Mouse (Mus musculus) liver, embryonic 16.5 days (tissue): ENCODE measurements at regions not wholly inside any gene's neighbourhood (a gene's known extent, or its start where the extent isn't known, plus 50 kb on each side); places are given as distances from the start of the nearest gene placed in this dataset.

Source experiments
- ATAC-seq: fragments of 200-750 bp; cut with Nextera tagmentation; 2 replicates; pipeline ENCODE4 v1.8.0; 2017; ENCODE audit warnings: low read depth, mild to moderate bottlenecking, moderate number of reproducible peaks, moderate library complexity
- H3K27ac ChIP-seq: fragments of 300-500 bp; sonication (generic); 2 replicates; pipeline ENCODE4 v1.5.1; 2014; ENCODE audit warnings: mild to moderate bottlenecking, low read length
- H3K27me3 ChIP-seq: fragments of 300-500 bp; sonication (generic); 2 replicates; pipeline ENCODE4 v1.6.1; 2014; ENCODE audit warnings: low read depth, low read length, mixed read lengths; ENCODE audit not compliant: control insufficient read depth, insufficient read depth
- H3K36me3 ChIP-seq: fragments of 300-500 bp; sonication (generic); 2 replicates; pipeline ENCODE4 v1.6.1; 2014; ENCODE audit warnings: mild to moderate bottlenecking; ENCODE audit not compliant: control insufficient read depth, insufficient read depth
- H3K4me1 ChIP-seq: fragments of 300-500 bp; sonication (generic); 2 replicates; pipeline ENCODE4 v1.6.1; 2014; ENCODE audit warnings: low read depth, low read length, mixed read lengths; ENCODE audit not compliant: control insufficient read depth
- H3K4me2 ChIP-seq: fragments of 300-500 bp; sonication (generic); 2 replicates; pipeline ENCODE4 v1.6.1; 2014; ENCODE audit warnings: low read depth, low read length, mixed read lengths
- H3K4me3 ChIP-seq: fragments of 300-500 bp; sonication (generic); 2 replicates; pipeline ENCODE4 v1.5.1; 2014; ENCODE audit warnings: low read depth, mild to moderate bottlenecking, low read length
- H3K9ac ChIP-seq: fragments of 300-500 bp; sonication (generic); 2 replicates; pipeline ENCODE4 v1.6.1; 2014; ENCODE audit warnings: low read depth, low read length
- H3K9me3 ChIP-seq: fragments of 300-500 bp; sonication (generic); replicated peaks from 2 replicates; pipeline ENCODE4 v1.6.1; 2016; ENCODE audit warnings: low read length; ENCODE audit not compliant: control insufficient read depth
- WGBS: fragments of 180-500 bp; shearing (Covaris S2); extraction: QIAGEN DNeasy Blood & Tissue Kit; methylation state at CpG from one replicate; pipeline ENCODE4 v1.1.7; 2014; ENCODE audit not compliant: insufficient replicate concordance; 5-methylcytosine and 5-hydroxymethylcytosine counted together

DNA sequence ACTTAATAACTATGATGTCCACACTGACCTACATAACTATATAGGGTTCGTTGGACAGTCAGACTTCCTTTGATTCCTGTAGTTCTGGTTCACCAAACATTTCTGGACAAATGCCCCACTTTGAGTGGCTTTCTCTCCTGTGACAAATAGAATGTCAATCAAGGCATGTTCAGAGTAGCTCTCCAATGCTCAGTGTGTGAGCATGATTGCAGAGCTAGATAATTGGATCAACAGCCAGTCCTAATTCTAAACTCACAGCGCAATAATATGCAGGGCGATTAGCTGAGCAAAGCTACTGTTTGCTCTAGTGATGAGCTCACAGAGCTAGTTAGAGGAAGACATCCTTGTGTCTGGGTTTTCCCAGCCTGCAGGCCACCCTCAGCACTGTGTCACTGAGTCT is 692.1 kb downstream of the Tmem132b start:
- Histone ChIP-seq H3K9ac (no peak overlapping the region), H3K36me3 (no peaks in the 10 kb centered on the region), H3K9me3 (no peaks in the 10 kb centered on the region; the same call in none of the 2 replicates), H3K27me3 (no peaks in the 10 kb centered on the region), H3K4me1 (no peaks in the 10 kb centered on the region), H3K27ac (no peak overlapping the region), H3K4me2 (no peak overlapping the region), H3K4me3 (no peak overlapping the region)
- ATAC-seq, result no peak
- 75% methylated on average over 3 of the region's 3 CpGs for WGBS

DNA sequence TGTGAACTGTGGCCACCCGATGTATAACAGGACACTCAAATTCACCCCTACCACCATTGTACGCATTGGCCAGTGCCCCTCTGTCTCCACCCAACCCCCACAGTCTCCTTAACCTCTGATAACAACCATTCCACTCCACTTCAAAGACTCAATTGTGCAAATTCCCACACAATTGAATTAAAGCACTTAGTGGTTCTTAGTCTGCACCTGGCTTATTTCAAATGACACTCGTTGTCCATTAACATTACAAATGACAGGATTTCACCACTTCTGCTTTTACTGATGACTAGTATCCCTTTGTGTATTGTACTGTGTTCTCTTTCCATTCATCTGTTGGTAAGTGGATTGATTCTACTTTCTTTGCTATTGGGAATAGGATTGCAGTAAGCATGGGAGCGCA is 699.2 kb downstream of the Tmem132b start:
- ATAC-seq, result no peak
- Histone ChIP-seq H3K9ac (no peak overlapping the region), H3K27me3 (no peaks in the 10 kb centered on the region), H3K4me2 (no peak overlapping the region), H3K4me3 (no peak overlapping the region), H3K27ac (no peak overlapping the region), H3K9me3 (no peaks in the 10 kb centered on the region; the same call in 1 of the 2 replicates), H3K4me1 (no peaks in the 10 kb centered on the region), H3K36me3 (no peaks in the 10 kb centered on the region)
- WGBS, result 64% methylated on average over 4 of the region's 4 CpGs

DNA sequence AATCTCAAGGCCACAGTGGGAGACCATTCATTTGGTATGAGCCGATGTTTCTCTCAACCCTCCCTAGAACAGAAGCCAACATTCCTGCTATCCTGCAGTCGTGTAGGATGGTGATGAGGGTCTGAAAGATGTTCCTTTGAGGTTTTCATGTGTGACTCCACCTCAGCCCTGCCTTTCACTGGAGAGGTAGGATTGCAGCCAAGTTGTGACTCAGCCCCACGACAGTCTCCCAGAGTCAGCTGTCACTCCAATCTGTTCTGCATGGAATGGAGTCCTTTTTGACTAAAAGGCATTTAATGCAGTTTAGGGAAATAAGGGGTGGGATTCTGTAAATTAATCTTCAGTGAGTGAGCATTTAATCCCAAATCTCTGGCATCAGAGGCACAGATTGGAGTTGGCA is 706.5 kb downstream of the Tmem132b start:
- no peak for ATAC-seq
- H3K9ac ChIP-seq, result no peak overlapping the region
- H3K36me3 ChIP-seq, result no peaks in the 10 kb centered on the region
- H3K4me2 ChIP-seq, result no peak overlapping the region
- no peak overlapping the region for H3K4me3 ChIP-seq
- WGBS, result 50% methylated on average over 3 of the region's 3 CpGs
- H3K9me3 ChIP-seq, result no peaks in the 10 kb centered on the region; the same call in 1 of the 2 replicates
- no peak overlapping the region for H3K27ac ChIP-seq
- H3K4me1 ChIP-seq, result no peaks in the 10 kb centered on the region
- no peaks in the 10 kb centered on the region for H3K27me3 ChIP-seq

DNA sequence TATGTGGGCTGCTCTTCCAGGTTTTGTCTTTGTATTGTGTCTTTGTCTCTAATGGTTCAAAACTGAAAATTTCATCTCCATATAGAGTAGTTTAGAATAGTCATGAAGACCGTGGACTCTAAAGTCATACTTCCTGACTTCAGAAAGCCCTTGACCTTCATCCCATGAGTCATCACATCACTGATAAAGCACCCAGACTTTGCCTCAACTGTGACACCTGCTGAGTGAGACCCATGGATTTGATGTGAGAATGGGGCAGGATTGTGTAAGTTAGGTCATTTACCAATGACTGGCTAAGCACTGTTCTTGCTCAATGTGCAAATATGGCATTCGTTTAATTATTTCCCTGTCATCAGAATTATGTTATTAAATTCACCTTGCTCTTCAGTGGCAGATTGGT is 714.2 kb downstream of the Tmem132b start:
- Histone ChIP-seq H3K9me3 (no peaks in the 10 kb centered on the region), H3K4me3 (no peak overlapping the region), H3K27ac (no peak overlapping the region), H3K27me3 (no peaks in the 10 kb centered on the region), H3K9ac (no peak overlapping the region), H3K4me2 (no peak overlapping the region), H3K36me3 (no peaks in the 10 kb centered on the region), H3K4me1 (no peaks in the 10 kb centered on the region)
- no peak for ATAC-seq
- 54% methylated on average over 2 of the region's 2 CpGs for WGBS

DNA sequence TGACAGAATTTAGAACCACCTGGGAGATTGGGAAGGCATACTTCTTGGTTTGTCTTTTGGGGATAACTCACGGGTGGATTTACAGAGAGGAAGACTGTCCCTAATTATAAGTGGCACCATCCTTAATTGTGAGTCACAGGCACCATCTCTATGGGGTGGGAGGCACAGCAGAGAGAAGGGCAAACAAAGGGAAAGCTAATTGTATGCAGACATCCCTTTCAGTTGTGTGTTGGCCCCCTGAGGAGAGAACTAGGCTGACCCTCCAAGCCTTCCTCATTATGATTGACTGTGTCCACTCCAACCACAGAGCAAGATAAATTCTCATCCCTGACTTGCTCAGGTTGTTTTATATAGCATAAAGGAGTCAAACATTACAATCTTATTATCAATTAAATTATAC is 718.8 kb downstream of the Tmem132b start:
- Histone ChIP-seq H3K9ac (no peak overlapping the region), H3K36me3 (no peaks in the 10 kb centered on the region), H3K27ac (no peak overlapping the region), H3K27me3 (no peaks in the 10 kb centered on the region), H3K9me3 (no peaks in the 10 kb centered on the region), H3K4me3 (no peak overlapping the region), H3K4me2 (no peak overlapping the region), H3K4me1 (no peaks in the 10 kb centered on the region)
- 66% methylated on average over 1 of the region's 1 CpGs for WGBS
- no peak for ATAC-seq

DNA sequence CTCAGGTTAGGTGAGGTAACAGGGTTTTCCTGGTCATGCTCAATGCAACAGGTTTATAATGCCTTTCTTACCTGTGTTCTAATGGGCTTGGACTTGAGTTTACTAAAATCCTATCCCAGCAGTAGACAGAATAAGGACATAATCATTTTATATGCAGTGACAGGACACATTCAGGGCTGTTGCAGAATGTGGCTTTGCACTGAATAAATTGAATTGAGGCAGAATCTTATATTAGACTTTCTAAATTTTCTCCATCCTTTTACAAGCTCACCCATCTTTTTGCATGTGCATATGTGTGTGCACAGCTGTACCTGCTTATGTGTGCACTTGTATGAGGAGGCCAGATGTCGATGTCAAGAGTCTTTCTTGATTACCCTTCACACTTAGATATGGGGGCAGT is 723.1 kb downstream of the Tmem132b start:
- no peak for ATAC-seq

DNA sequence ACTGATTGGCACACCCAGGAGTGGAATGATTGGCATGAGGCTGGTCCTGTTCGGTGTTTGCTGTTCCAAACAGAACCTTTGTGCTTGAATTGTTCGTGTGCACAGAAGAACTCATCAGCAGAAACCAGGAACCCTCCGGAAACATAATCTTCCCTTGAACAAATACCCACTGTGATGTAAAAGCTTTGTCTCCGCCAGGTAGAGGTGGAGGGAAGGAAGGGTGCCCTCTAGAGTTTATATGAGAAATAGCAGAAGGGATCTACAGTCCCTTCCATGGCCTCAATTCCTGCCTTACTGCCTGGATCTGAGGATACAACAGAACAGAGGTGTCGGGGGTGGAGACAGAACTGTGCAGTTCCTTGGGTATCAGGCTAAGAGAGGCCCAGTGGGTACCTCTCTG is 726.3 kb downstream of the Tmem132b start:
- 63% methylated on average over 5 of the region's 5 CpGs for WGBS
- no peak overlapping the region for H3K4me2 ChIP-seq
- H3K27ac ChIP-seq, result no peak overlapping the region
- ATAC-seq, result no peak
- H3K36me3 ChIP-seq, result no peaks in the 10 kb centered on the region
- no peaks in the 10 kb centered on the region for H3K4me1 ChIP-seq
- no peak overlapping the region for H3K9ac ChIP-seq
- no peaks in the 10 kb centered on the region for H3K9me3 ChIP-seq
- no peak overlapping the region for H3K4me3 ChIP-seq
- H3K27me3 ChIP-seq, result no peaks in the 10 kb centered on the region

More for the DNA sequence above, 723.1 kb downstream of the Tmem132b start:
- H3K27me3 ChIP-seq, result no peaks in the 10 kb centered on the region
- no peaks in the 10 kb centered on the region for H3K9me3 ChIP-seq
- no peaks in the 10 kb centered on the region for H3K4me1 ChIP-seq
- H3K9ac ChIP-seq, result no peak overlapping the region
- H3K36me3 ChIP-seq, result no peaks in the 10 kb centered on the region
- no peak overlapping the region for H3K4me2 ChIP-seq
- 27% methylated on average over 1 of the region's 1 CpGs for WGBS
- no peak overlapping the region for H3K4me3 ChIP-seq
- H3K27ac ChIP-seq, result no peak overlapping the region

DNA sequence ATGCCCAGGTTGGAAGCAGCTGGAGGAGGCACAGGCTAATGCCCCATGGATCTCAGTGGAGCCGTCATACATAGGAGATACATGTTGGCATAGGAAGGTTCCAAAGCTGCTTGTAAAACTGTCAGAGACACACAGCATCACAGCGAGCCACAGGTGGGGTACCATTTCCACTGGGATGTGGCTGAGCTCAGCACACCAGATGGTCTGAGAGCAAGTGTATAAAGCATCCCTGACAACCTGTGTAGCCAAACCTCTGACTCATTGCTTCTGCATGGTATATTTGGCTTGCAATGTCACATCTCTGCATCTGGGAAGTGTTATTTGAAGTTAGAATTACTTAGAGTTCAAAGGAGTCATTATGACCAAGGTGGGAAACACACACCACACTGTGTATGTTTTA is 734.9 kb downstream of the Tmem132b start:
- H3K27ac ChIP-seq, result no peak overlapping the region
- WGBS, result 52% methylated on average over 2 of the region's 2 CpGs
- no peaks in the 10 kb centered on the region for H3K36me3 ChIP-seq
- no peaks in the 10 kb centered on the region for H3K9me3 ChIP-seq
- no peaks in the 10 kb centered on the region for H3K27me3 ChIP-seq
- no peak overlapping the region for H3K4me3 ChIP-seq
- no peaks in the 10 kb centered on the region for H3K4me1 ChIP-seq
- H3K9ac ChIP-seq, result no peak overlapping the region
- H3K4me2 ChIP-seq, result no peak overlapping the region
- no peak for ATAC-seq

DNA sequence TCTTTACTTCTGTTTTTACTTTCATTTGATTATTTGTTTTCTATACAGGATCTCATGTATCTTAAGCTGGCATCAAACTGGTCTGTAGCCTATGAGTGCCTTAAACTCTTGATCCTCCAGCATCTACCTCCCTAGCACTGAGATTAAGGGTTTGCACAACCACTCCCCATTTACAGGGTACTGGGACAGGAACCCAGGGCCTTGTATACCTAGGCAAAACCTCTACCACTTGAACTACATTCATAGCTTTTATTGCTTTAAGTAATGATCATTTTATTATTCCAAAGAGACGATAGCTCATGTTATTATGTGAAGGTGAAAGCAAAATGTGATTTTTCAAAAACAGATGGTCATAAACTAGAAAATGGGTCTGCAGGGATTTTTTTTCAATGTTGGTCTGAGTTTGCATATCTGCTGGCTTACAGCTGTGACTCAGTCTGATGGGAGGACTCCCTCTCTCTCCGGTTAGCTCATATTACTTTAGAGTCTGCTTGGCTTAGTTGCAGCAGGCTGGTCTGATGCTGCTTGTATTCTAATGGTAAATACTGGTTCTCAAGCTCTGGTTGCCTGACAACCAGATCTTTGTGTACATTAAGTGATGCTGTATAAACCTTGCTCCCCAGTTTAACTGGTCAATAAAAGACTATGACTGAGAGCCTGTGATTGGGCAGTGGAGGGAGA is 735.5 kb downstream of the Tmem132b start:
- no peak for ATAC-seq
- WGBS, result 53% methylated on average over 2 of the region's 2 CpGs
- H3K9ac ChIP-seq, result no peak overlapping the region
- no peaks in the 10 kb centered on the region for H3K4me1 ChIP-seq
- no peaks in the 10 kb centered on the region for H3K27me3 ChIP-seq
- no peak overlapping the region for H3K4me2 ChIP-seq
- no peak overlapping the region for H3K4me3 ChIP-seq
- no peaks in the 10 kb centered on the region for H3K9me3 ChIP-seq
- no peak overlapping the region for H3K27ac ChIP-seq
- H3K36me3 ChIP-seq, result no peaks in the 10 kb centered on the region
